Mouse (Mus musculus) myocyte (in vitro differentiated cells): Measurements from ENCODE around the gene Spin1. TPM values are rescaled to one million over a fixed set of nuclear protein-coding genes. Genes with fewer than 3 reads are reported as not detected.

Source experiments
- H3K27me3 ChIP-seq: one replicate; pipeline ENCODE4 v1.6.1; 2011; ENCODE audit not compliant: control insufficient read depth, insufficient read depth, insufficient read length
- H3K36me3 ChIP-seq: one replicate; pipeline ENCODE4 v1.6.1; 2011; ENCODE audit not compliant: control insufficient read depth, insufficient read depth
- H3K4me2 ChIP-seq: one replicate; pipeline ENCODE4 v1.6.1; 2011; ENCODE audit warnings: low read depth, control low read depth
- H3K4me3 ChIP-seq: one replicate; pipeline ENCODE4 v1.5.1; 2011; ENCODE audit warnings: mild to moderate bottlenecking, control low read depth, moderate library complexity
- H3K79me2 ChIP-seq: one replicate; pipeline ENCODE4 v1.6.1; 2011; ENCODE audit not compliant: control insufficient read depth, insufficient read depth
- H3ac ChIP-seq: one replicate; pipeline ENCODE4 v1.6.1; 2011; ENCODE audit not compliant: control insufficient read depth, insufficient read length
- CEBPB ChIP-seq: IDR thresholded peaks from 2 replicates; pipeline ENCODE4 v1.6.1; 2011; ENCODE audit warnings: mild to moderate bottlenecking, moderate library complexity; ENCODE audit not compliant: poor library complexity, insufficient read depth, severe bottlenecking
- E2F4 ChIP-seq: IDR thresholded peaks from one replicate; pipeline ENCODE4 v1.6.1; 2011; ENCODE audit warnings: mild to moderate bottlenecking, control low read depth, moderate library complexity; ENCODE audit not compliant: insufficient read depth
- MAX ChIP-seq: IDR thresholded peaks from one replicate; pipeline ENCODE4 v1.6.1; 2011; ENCODE audit warnings: low read depth, mild to moderate bottlenecking, control low read depth
- MYOD1 ChIP-seq, 3 experiments: IDR thresholded peaks; one replicate each; pipeline ENCODE4 v1.6.1; 2011; ENCODE audit warnings: control low read depth in 2 of 3, low read depth in 2 of 3, mild to moderate bottlenecking in 2 of 3, moderate library complexity in 1 of 3; ENCODE audit not compliant: insufficient read length in 2 of 3, control insufficient read depth in 1 of 3
- MYOG ChIP-seq, 3 experiments: IDR thresholded peaks; one replicate each; pipeline ENCODE4 v1.6.1; 2011; ENCODE audit warnings: control low read depth in 2 of 3, low read depth in 2 of 3, mild to moderate bottlenecking in 2 of 3; ENCODE audit not compliant: insufficient read length in 2 of 3, control insufficient read depth in 1 of 3, insufficient read depth in 1 of 3
- POLR2A ChIP-seq: IDR thresholded peaks from one replicate; pipeline ENCODE4 v1.6.1; 2011; ENCODE audit warnings: low read depth, mild to moderate bottlenecking, control low read depth, moderate library complexity; ENCODE audit not compliant: insufficient read length
- POLR2AphosphoS2 ChIP-seq: IDR thresholded peaks from one replicate; pipeline ENCODE4 v1.6.1; 2011; ENCODE audit warnings: low read depth, control low read depth; ENCODE audit not compliant: insufficient read length
- REST ChIP-seq: IDR thresholded peaks from one replicate; pipeline ENCODE4 v1.6.1; 2011; ENCODE audit warnings: mild to moderate bottlenecking, control low read depth, moderate library complexity; ENCODE audit not compliant: insufficient read depth, insufficient read length
- SRF ChIP-seq: IDR thresholded peaks from one replicate; pipeline ENCODE4 v1.6.1; 2011; ENCODE audit warnings: low read depth; ENCODE audit not compliant: control insufficient read depth, insufficient read length
- TCF12 ChIP-seq: IDR thresholded peaks from one replicate; pipeline ENCODE4 v1.6.1; 2011; ENCODE audit warnings: mild to moderate bottlenecking, control low read depth; ENCODE audit not compliant: poor library complexity, insufficient read depth, severe bottlenecking
- TCF3 ChIP-seq: IDR thresholded peaks from one replicate; pipeline ENCODE4 v1.6.1; 2011; ENCODE audit warnings: low read depth, control low read depth; ENCODE audit not compliant: insufficient read length
- USF1 ChIP-seq: IDR thresholded peaks from one replicate; pipeline ENCODE4 v1.6.1; 2011; ENCODE audit warnings: low read depth, mild to moderate bottlenecking, control low read depth, moderate library complexity
- polyA plus RNA-seq: library from polyadenylated mRNA; unstranded; fragments of >200 nt; fragmentation: generic; extraction: Trizol; gene quantifications from one replicate; pipeline ENCODE4 v1.2.1, GENCODE M21; 2012; ENCODE audit warnings: missing spikeins

Spin1 gene
- polyA plus RNA-seq, 1 experiment = 18.3 TPM

GRCm38 (mm10) chr13:51156014-51156386 is 55.3 kb downstream of the Spin1 start:
- H3K36me3 ChIP-seq = peaks cover 4% of the 10 kb centered on the region
- no peaks in the 10 kb centered on the region for H3K79me2 ChIP-seq
- H3K27me3 ChIP-seq = no peaks in the 10 kb centered on the region
- no peak overlapping the region for H3K4me2 ChIP-seq
- H3ac ChIP-seq = no peak overlapping the region
- H3K4me3 ChIP-seq = no peak overlapping the region
- no peak for TF ChIP-seq POLR2A
- no peak for TF ChIP-seq TCF3
- TF ChIP-seq CEBPB = no peak
- no peak for TF ChIP-seq SRF

- Histone ChIP-seq H3K36me3 (peaks cover 4% of the 10 kb centered on the region), H3ac (no peak overlapping the region), H3K4me3 (no peak overlapping the region), H3K79me2 (no peaks in the 10 kb centered on the region), H3K27me3 (no peaks in the 10 kb centered on the region), H3K4me2 (no peak overlapping the region)
- no peak for TF ChIP-seq MYOG (IDR thresholded peaks at IDR 0.05; ENCODE audit: control insufficient read depth in 1 of 3, insufficient read depth in 1 of 3, insufficient read length in 2 of 3, low read depth in 2 of 3)
- no peak for TF ChIP-seq POLR2AphosphoS2
- TF ChIP-seq USF1 = no peak
- no peak for TF ChIP-seq POLR2A
- TF ChIP-seq CEBPB = no peak
- TF ChIP-seq MAX = no peak
- TF ChIP-seq MYOD1 (IDR thresholded peaks at IDR 0.05; ENCODE audit: control insufficient read depth in 1 of 3, insufficient read length in 2 of 3, low read depth in 2 of 3) = no peak
- no peak for TF ChIP-seq TCF12
- TF ChIP-seq REST = no peak
- no peak for TF ChIP-seq TCF3
These were observed 56.6 kb downstream of the Spin1 start for GRCm38 (mm10) chr13:51157291-51157690.

GRCm38 (mm10) chr13:51161672-51162071 is 61.0 kb downstream of the Spin1 start:
- Histone ChIP-seq H3K79me2 (no peaks in the 10 kb centered on the region), H3ac (no peak overlapping the region), H3K4me3 (no peak overlapping the region), H3K4me2 (no peak overlapping the region), H3K36me3 (no peaks in the 10 kb centered on the region), H3K27me3 (no peaks in the 10 kb centered on the region)
- no peak for TF ChIP-seq CEBPB
- no peak for TF ChIP-seq POLR2AphosphoS2
- TF ChIP-seq REST = no peak
- no peak for TF ChIP-seq MYOG (IDR thresholded peaks at IDR 0.05; ENCODE audit: control insufficient read depth in 1 of 3, insufficient read depth in 1 of 3, insufficient read length in 2 of 3, low read depth in 2 of 3)
- TF ChIP-seq E2F4 = no peak
- TF ChIP-seq TCF12 = no peak
- TF ChIP-seq POLR2A = no peak
- no peak for TF ChIP-seq MYOD1 (IDR thresholded peaks at IDR 0.05; ENCODE audit: control insufficient read depth in 1 of 3, insufficient read length in 2 of 3, low read depth in 2 of 3)
- TF ChIP-seq MAX = no peak
- TF ChIP-seq USF1 = no peak
- TF ChIP-seq TCF3 = no peak
- no peak for TF ChIP-seq SRF

GRCm38 (mm10) chr13:51162246-51162645 is 61.6 kb downstream of the Spin1 start:
- Histone ChIP-seq H3K36me3 (no peaks in the 10 kb centered on the region), H3K4me2 (no peak overlapping the region), H3K4me3 (no peak overlapping the region), H3K27me3 (no peaks in the 10 kb centered on the region), H3ac (no peak overlapping the region), H3K79me2 (no peaks in the 10 kb centered on the region)
- TF ChIP-seq MYOG (IDR thresholded peaks at IDR 0.05; ENCODE audit: control insufficient read depth in 1 of 3, insufficient read depth in 1 of 3, insufficient read length in 2 of 3, low read depth in 2 of 3) = no peak
- TF ChIP-seq MAX = no peak
- no peak for TF ChIP-seq E2F4

GRCm38 (mm10) chr13:51166711-51167110 is 66.0 kb downstream of the Spin1 start:
- no peak overlapping the region for H3K4me2 ChIP-seq
- H3ac ChIP-seq = no peak overlapping the region
- no peaks in the 10 kb centered on the region for H3K27me3 ChIP-seq
- no peak for TF ChIP-seq SRF
- no peak for TF ChIP-seq REST
- TF ChIP-seq MYOG (IDR thresholded peaks at IDR 0.05; ENCODE audit: control insufficient read depth in 1 of 3, insufficient read depth in 1 of 3, insufficient read length in 2 of 3, low read depth in 2 of 3) = no peak
- H3K79me2 ChIP-seq = no peaks in the 10 kb centered on the region
- no peak overlapping the region for H3K4me3 ChIP-seq
- H3K36me3 ChIP-seq = no peaks in the 10 kb centered on the region

GRCm38 (mm10) chr13:51170215-51170614 is 69.5 kb downstream of the Spin1 start:
- no peak overlapping the region for H3ac ChIP-seq
- H3K36me3 ChIP-seq = no peaks in the 10 kb centered on the region
- TF ChIP-seq POLR2AphosphoS2 (no peak), MYOD1 (IDR thresholded peaks at IDR 0.05; ENCODE audit: control insufficient read depth in 1 of 3, insufficient read length in 2 of 3, low read depth in 2 of 3) (no peak), POLR2A (no peak), MAX (no peak), USF1 (no peak), CEBPB (no peak), TCF3 (no peak), TCF12 (no peak), REST (no peak), E2F4 (no peak), MYOG (IDR thresholded peaks at IDR 0.05; ENCODE audit: control insufficient read depth in 1 of 3, insufficient read depth in 1 of 3, insufficient read length in 2 of 3, low read depth in 2 of 3) (no peak), SRF (no peak)
- H3K79me2 ChIP-seq = no peaks in the 10 kb centered on the region
- no peaks in the 10 kb centered on the region for H3K27me3 ChIP-seq
- H3K4me3 ChIP-seq = no peak overlapping the region
- no peak overlapping the region for H3K4me2 ChIP-seq
